Mouse (Mus musculus) hindbrain, embryonic 15.5 days (tissue): Measurements from ENCODE around the gene Mrpl34. TPM values are rescaled to one million over a fixed set of nuclear protein-coding genes. Genes with fewer than 3 reads are reported as not detected.

ENCODE experiments used
- ATAC-seq: fragments of 200-750 bp; cut with Nextera tagmentation; 2 replicates; pipeline ENCODE4 v1.8.0; 2017; ENCODE audit warnings: low read depth, moderate number of reproducible peaks, moderate TSS enrichment; ENCODE audit not compliant: low FRiP score
- H3K27ac ChIP-seq: fragments of 300-500 bp; sonication (generic); replicated peaks from 2 replicates; pipeline ENCODE4 v1.5.1; 2015; ENCODE audit warnings: mild to moderate bottlenecking, inconsistent platforms
- H3K27me3 ChIP-seq: fragments of 300-500 bp; sonication (generic); 2 replicates; pipeline ENCODE4 v1.6.1; 2015; ENCODE audit warnings: control low read depth, inconsistent platforms
- H3K36me3 ChIP-seq: fragments of 300-500 bp; sonication (generic); 2 replicates; pipeline ENCODE4 v1.6.1; 2015; ENCODE audit warnings: control low read depth, inconsistent platforms
- H3K4me1 ChIP-seq: fragments of 300-500 bp; sonication (generic); replicated peaks from 2 replicates; pipeline ENCODE4 v1.6.1; 2015; ENCODE audit warnings: control low read depth, inconsistent platforms
- H3K4me2 ChIP-seq: fragments of 300-500 bp; sonication (generic); 2 replicates; pipeline ENCODE4 v1.6.1; 2015; ENCODE audit warnings: moderate library complexity, mild to moderate bottlenecking, inconsistent platforms
- H3K4me3 ChIP-seq: fragments of 300-500 bp; sonication (generic); 2 replicates; pipeline ENCODE4 v1.5.1; 2015; ENCODE audit warnings: mild to moderate bottlenecking, inconsistent platforms
- H3K9ac ChIP-seq: fragments of 300-500 bp; sonication (generic); 2 replicates; pipeline ENCODE4 v1.6.1; 2015; ENCODE audit warnings: inconsistent platforms
- H3K9me3 ChIP-seq: fragments of 300-500 bp; sonication (generic); 2 replicates; pipeline ENCODE4 v1.6.1; 2016; ENCODE audit warnings: control low read depth, inconsistent platforms
- WGBS: fragments of 180-500 bp; shearing (Covaris S2); methylation state at CpG from one replicate; pipeline ENCODE4 v1.1.7; 2015; 5-methylcytosine and 5-hydroxymethylcytosine counted together
- polyA plus RNA-seq: library from polyadenylated mRNA; unstranded; fragments of >200 nt; fragmentation: Nextera tagmentation; extraction: Ambion mirVana; gene quantifications from 2 replicates; pipeline ENCODE4 v1.2.1, GENCODE M21; 2015

The Mrpl34 gene
- polyA plus RNA-seq, 1 experiment from 2014 or later = 172 TPM

- H3K4me3 ChIP-seq = no peak overlapping the region
- WGBS = 55% methylated on average over 8 of the region's 8 CpGs
- H3K4me2 ChIP-seq = peak overlapping the region; percentile 75; the same call in 1 of the 2 replicates
Measured at GRCm38 (mm10) chr8:71483932-71484331, 19.2 kb downstream of the Mrpl34 start.

GRCm38 (mm10) chr8:71484736-71485135 is 20.0 kb downstream of the Mrpl34 start:
- H3K4me3 ChIP-seq = peak overlapping the region; percentile 91
- H3K9me3 ChIP-seq = no peaks in the 10 kb centered on the region
- H3K4me1 ChIP-seq = peaks cover 52% of the 10 kb centered on the region
- H3K4me2 ChIP-seq = peak overlapping the region; percentile 75
- no peak for ATAC-seq
- no peaks in the 10 kb centered on the region for H3K27me3 ChIP-seq
- H3K27ac ChIP-seq = no peak overlapping the region
- 94% methylated on average over 19 of the region's 19 CpGs for whole genome bisulfite sequencing
- peaks cover 24% of the 10 kb centered on the region for H3K36me3 ChIP-seq
- peak overlapping the region; percentile 97 for H3K9ac ChIP-seq

More at GRCm38 (mm10) chr8:71483932-71484331, 19.2 kb downstream of the Mrpl34 start:
- no peak for ATAC-seq
- H3K27me3 ChIP-seq = no peaks in the 10 kb centered on the region
- no peak overlapping the region for H3K9ac ChIP-seq
- H3K36me3 ChIP-seq = peaks cover 31% of the 10 kb centered on the region
- H3K9me3 ChIP-seq = no peaks in the 10 kb centered on the region
- H3K27ac ChIP-seq = no peak overlapping the region
- H3K4me1 ChIP-seq = peaks cover 44% of the 10 kb centered on the region

- Histone ChIP-seq H3K4me1 (peaks cover 58% of the 10 kb centered on the region), H3K4me3 (peak within 1 kb of the TSS; percentile 91)
- 5% methylated on average over 52 of the region's 58 CpGs for WGBS
Measured at GRCm38 (mm10) chr8:71485142-71486135, 20.7 kb downstream of the Mrpl34 start, which contains the start of gene Ano8. Gene Ano8 (minus strand): TSS chr8:71485963.

GRCm38 (mm10) chr8:71486136-71486529 is 21.4 kb downstream of the Mrpl34 start:
- 21% methylated on average over 7 of the region's 7 CpGs for WGBS
- peak overlapping the region; percentile 56; the same call in 1 of the 2 replicates for H3K27ac ChIP-seq
- H3K4me2 ChIP-seq = peak overlapping the region; percentile 75
- no peaks in the 10 kb centered on the region for H3K9me3 ChIP-seq
- H3K9ac ChIP-seq = peak overlapping the region; percentile 97; the same call in 1 of the 2 replicates
- H3K27me3 ChIP-seq = no peaks in the 10 kb centered on the region
- peak overlapping the region; percentile 91 for H3K4me3 ChIP-seq
- peaks cover 13% of the 10 kb centered on the region for H3K36me3 ChIP-seq
- peaks cover 58% of the 10 kb centered on the region for H3K4me1 ChIP-seq
- no peak for ATAC-seq

More at GRCm38 (mm10) chr8:71485142-71486135, 20.7 kb downstream of the Mrpl34 start, which contains the start of gene Ano8:
- Histone ChIP-seq H3K9me3 (no peaks in the 10 kb centered on the region), H3K36me3 (peaks cover 17% of the 10 kb centered on the region), H3K9ac (peak within 1 kb of the TSS; percentile 97), H3K4me2 (peak within 1 kb of the TSS; percentile 75), H3K27ac (peak within 1 kb of the TSS; percentile 87), H3K27me3 (no peaks in the 10 kb centered on the region)
- peak; percentile 79 for ATAC-seq

GRCm38 (mm10) chr8:71487691-71488445 is 23.1 kb downstream of the Mrpl34 start, which contains the start of gene Gtpbp3:
Gene Gtpbp3 (plus strand): TSS chr8:71488103.
- Histone ChIP-seq H3K9me3 (no peaks in the 10 kb centered on the region), H3K36me3 (peaks cover 22% of the 10 kb centered on the region), H3K9ac (peak within 1 kb of the TSS; percentile 61), H3K4me1 (peaks cover 58% of the 10 kb centered on the region), H3K4me2 (peak within 1 kb of the TSS; percentile 100), H3K27ac (peak within 1 kb of the TSS; percentile 77), H3K4me3 (peak within 1 kb of the TSS; percentile 87), H3K27me3 (no peaks in the 10 kb centered on the region)
- under 1% methylated on average over 33 of the region's 33 CpGs for WGBS
- ATAC-seq = peak; percentile 16; the same call in 1 of the 2 replicates

GRCm38 (mm10) chr8:71488454-71488853 is 23.7 kb downstream of the Mrpl34 start:
- H3K36me3 ChIP-seq = peaks cover 26% of the 10 kb centered on the region
- peak overlapping the region; percentile 77; the same call in 1 of the 2 replicates for H3K27ac ChIP-seq
- H3K4me1 ChIP-seq = peaks cover 54% of the 10 kb centered on the region
- peak overlapping the region; percentile 87 for H3K4me3 ChIP-seq
- H3K9me3 ChIP-seq = no peaks in the 10 kb centered on the region
- under 1% methylated on average over 22 of the region's 22 CpGs for WGBS
- H3K9ac ChIP-seq = peak overlapping the region; percentile 61
- peak overlapping the region; percentile 100 for H3K4me2 ChIP-seq
- no peaks in the 10 kb centered on the region for H3K27me3 ChIP-seq
- ATAC-seq = peak; percentile 87

- H3K36me3 ChIP-seq = peaks cover 22% of the 10 kb centered on the region
- 13% methylated on average over 16 of the region's 16 CpGs for WGBS
- no peak overlapping the region for H3K9ac ChIP-seq
- peaks cover 20% of the 10 kb centered on the region for H3K4me1 ChIP-seq
- H3K4me2 ChIP-seq = peak overlapping the region; percentile 29
- no peaks in the 10 kb centered on the region for H3K9me3 ChIP-seq
- H3K4me3 ChIP-seq = no peak overlapping the region
- peak; percentile 65 for ATAC-seq
- no peaks in the 10 kb centered on the region for H3K27me3 ChIP-seq
- no peak overlapping the region for H3K27ac ChIP-seq
Measured at GRCm38 (mm10) chr8:71495039-71495438, 30.3 kb downstream of the Mrpl34 start.

- H3K27ac ChIP-seq = no peak overlapping the region
- no peak overlapping the region for H3K4me2 ChIP-seq
- WGBS = 88% methylated on average over 5 of the region's 5 CpGs
- no peaks in the 10 kb centered on the region for H3K9me3 ChIP-seq
- no peak for ATAC-seq
- no peak overlapping the region for H3K4me3 ChIP-seq
- H3K27me3 ChIP-seq = no peaks in the 10 kb centered on the region
- peaks cover 16% of the 10 kb centered on the region for H3K4me1 ChIP-seq
- H3K9ac ChIP-seq = no peak overlapping the region
- peaks cover 19% of the 10 kb centered on the region for H3K36me3 ChIP-seq
Measured at GRCm38 (mm10) chr8:71495811-71496210, 31.1 kb downstream of the Mrpl34 start.

GRCm38 (mm10) chr8:71496481-71496880 is 31.7 kb downstream of the Mrpl34 start:
- 41% methylated on average over 11 of the region's 11 CpGs for WGBS
- Histone ChIP-seq H3K9me3 (no peaks in the 10 kb centered on the region), H3K27ac (no peak overlapping the region), H3K9ac (no peak overlapping the region), H3K27me3 (no peaks in the 10 kb centered on the region), H3K4me1 (peaks cover 16% of the 10 kb centered on the region), H3K4me3 (no peak overlapping the region), H3K36me3 (peaks cover 19% of the 10 kb centered on the region), H3K4me2 (no peak overlapping the region)
- ATAC-seq = no peak

GRCm38 (mm10) chr8:71497077-71497645 is 32.4 kb downstream of the Mrpl34 start:
- Histone ChIP-seq H3K9me3 (no peaks in the 10 kb centered on the region), H3K4me3 (no peak overlapping the region), H3K4me2 (no peak overlapping the region), H3K4me1 (peaks cover 16% of the 10 kb centered on the region), H3K27me3 (no peaks in the 10 kb centered on the region), H3K36me3 (peaks cover 15% of the 10 kb centered on the region), H3K27ac (no peak overlapping the region), H3K9ac (no peak overlapping the region)
- 96% methylated on average over 1 of the region's 1 CpGs for WGBS
- ATAC-seq = no peak

- no peak overlapping the region for H3K4me2 ChIP-seq
- 27% methylated on average over 15 of the region's 15 CpGs for WGBS
- H3K4me3 ChIP-seq = no peak overlapping the region
- peaks cover 9% of the 10 kb centered on the region for H3K36me3 ChIP-seq
- no peaks in the 10 kb centered on the region for H3K9me3 ChIP-seq
- no peak for ATAC-seq
- H3K27ac ChIP-seq = no peak overlapping the region
- peaks cover 16% of the 10 kb centered on the region for H3K4me1 ChIP-seq
- no peaks in the 10 kb centered on the region for H3K27me3 ChIP-seq
- no peak overlapping the region for H3K9ac ChIP-seq
Measured at GRCm38 (mm10) chr8:71497881-71498501, 33.2 kb downstream of the Mrpl34 start.
